Mouse (Mus musculus): ENCODE data around the gene Six1. TPM values are rescaled to one million over a fixed set of nuclear protein-coding genes. Genes with fewer than 3 reads are reported as not detected.
A peak's percentile ranks its signal among the peaks of the same experiment; 100 is the strongest.
"Not testable (repeated sequence)": the region's sequence is repeated elsewhere in the genome, so short reads cannot be mapped to it uniquely, and the experiment has no call there.

The Six1 gene
- polyA plus RNA-seq, 1 experiment from 2014 or later = 4.5 TPM

GRCm38 (mm10) chr12:73020422-73020821 is 33.3 kb downstream of the Six1 start:
- no peak overlapping the region for H3K4me3 ChIP-seq (ENCODE audit: low read length)
- no peaks in the 10 kb centered on the region for H3K9me3 ChIP-seq (replicated peaks; ENCODE audit: control insufficient read depth, low read length)
- H3K27ac ChIP-seq (ENCODE audit: low read length) = no peak overlapping the region
- H3K4me1 ChIP-seq (ENCODE audit: control insufficient read depth, insufficient read depth, low read length) = no peaks in the 10 kb centered on the region; the same call in 1 of the 2 replicates
- WGBS = 34% methylated on average over 3 of the region's 3 CpGs
- no peaks in the 10 kb centered on the region for H3K27me3 ChIP-seq (ENCODE audit: control insufficient read depth, insufficient read depth, low read length)
- no peak overlapping the region for H3K4me2 ChIP-seq (ENCODE audit: low read depth, low read length)
- no peak overlapping the region for H3K9ac ChIP-seq (ENCODE audit: low read length)
- no peaks in the 10 kb centered on the region for H3K36me3 ChIP-seq (ENCODE audit: control insufficient read depth, insufficient read depth)
- ATAC-seq (replicated peaks; ENCODE audit: extremely low read depth, insufficient read depth, low FRiP score) = no peak

GRCm38 (mm10) chr12:73018838-73019237 is 34.8 kb downstream of the Six1 start:
- Histone ChIP-seq H3K9ac (ENCODE audit: low read length) (no peak overlapping the region), H3K4me1 (ENCODE audit: control insufficient read depth, insufficient read depth, low read length) (no peaks in the 10 kb centered on the region), H3K9me3 (replicated peaks; ENCODE audit: control insufficient read depth, low read length) (no peaks in the 10 kb centered on the region), H3K36me3 (ENCODE audit: control insufficient read depth, insufficient read depth) (no peaks in the 10 kb centered on the region), H3K4me3 (ENCODE audit: low read length) (no peak overlapping the region), H3K27me3 (ENCODE audit: control insufficient read depth, insufficient read depth, low read length) (no peaks in the 10 kb centered on the region), H3K27ac (ENCODE audit: low read length) (no peak overlapping the region), H3K4me2 (ENCODE audit: low read depth, low read length) (no peak overlapping the region)
- no peak for ATAC-seq (replicated peaks; ENCODE audit: extremely low read depth, insufficient read depth, low FRiP score)
- 58% methylated on average over 4 of the region's 4 CpGs for WGBS

- Histone ChIP-seq H3K4me3 (ENCODE audit: low read length) (no peak overlapping the region), H3K9me3 (replicated peaks; ENCODE audit: control insufficient read depth, low read length) (no peaks in the 10 kb centered on the region), H3K4me1 (ENCODE audit: control insufficient read depth, insufficient read depth, low read length) (peaks cover 2% of the 10 kb centered on the region; the same call in 1 of the 2 replicates), H3K27ac (ENCODE audit: low read length) (no peak overlapping the region), H3K4me2 (ENCODE audit: low read depth, low read length) (no peak overlapping the region), H3K27me3 (ENCODE audit: control insufficient read depth, insufficient read depth, low read length) (no peaks in the 10 kb centered on the region), H3K9ac (ENCODE audit: low read length) (no peak overlapping the region), H3K36me3 (ENCODE audit: control insufficient read depth, insufficient read depth) (no peaks in the 10 kb centered on the region)
- 76% methylated on average over 4 of the region's 4 CpGs for WGBS
- no peak for ATAC-seq (replicated peaks; ENCODE audit: extremely low read depth, insufficient read depth, low FRiP score)
These were observed 37.5 kb downstream of the Six1 start for GRCm38 (mm10) chr12:73016171-73016570.

GRCm38 (mm10) chr12:73014311-73014710 is 39.4 kb downstream of the Six1 start:
- ATAC-seq (replicated peaks; ENCODE audit: extremely low read depth, insufficient read depth, low FRiP score) = no peak

GRCm38 (mm10) chr12:73012824-73013223 is 40.9 kb downstream of the Six1 start:
- peak overlapping the region; percentile 49 for H3K27ac ChIP-seq (ENCODE audit: low read length)
- H3K4me2 ChIP-seq (ENCODE audit: low read depth, low read length) = 0 out of 2 replicates have a peak overlapping the region, but pooled peaks have one; percentile 19
- H3K9me3 ChIP-seq (replicated peaks; ENCODE audit: control insufficient read depth, low read length) = no peaks in the 10 kb centered on the region
- no peak overlapping the region for H3K4me3 ChIP-seq (ENCODE audit: low read length)
- WGBS = 44% methylated on average over 5 of the region's 5 CpGs
- H3K4me1 ChIP-seq (ENCODE audit: control insufficient read depth, insufficient read depth, low read length) = peaks cover 2% of the 10 kb centered on the region; the same call in 1 of the 2 replicates
- H3K36me3 ChIP-seq (ENCODE audit: control insufficient read depth, insufficient read depth) = no peaks in the 10 kb centered on the region
- 0 out of 2 replicates have a peak, but pooled peaks have one; percentile 53 for ATAC-seq (replicated peaks; ENCODE audit: extremely low read depth, insufficient read depth, low FRiP score)
- no peaks in the 10 kb centered on the region for H3K27me3 ChIP-seq (ENCODE audit: control insufficient read depth, insufficient read depth, low read length)
- H3K9ac ChIP-seq (ENCODE audit: low read length) = no peak overlapping the region

More at GRCm38 (mm10) chr12:73014311-73014710, 39.4 kb downstream of the Six1 start:
- H3K36me3 ChIP-seq (ENCODE audit: control insufficient read depth, insufficient read depth) = no peaks in the 10 kb centered on the region
- no peak overlapping the region for H3K4me3 ChIP-seq (ENCODE audit: low read length)
- H3K27ac ChIP-seq (ENCODE audit: low read length) = no peak overlapping the region
- WGBS = 69% methylated on average over 4 of the region's 4 CpGs
- H3K4me1 ChIP-seq (ENCODE audit: control insufficient read depth, insufficient read depth, low read length) = peaks cover 2% of the 10 kb centered on the region; the same call in 1 of the 2 replicates
- no peak overlapping the region for H3K9ac ChIP-seq (ENCODE audit: low read length)
- H3K4me2 ChIP-seq (ENCODE audit: low read depth, low read length) = no peak overlapping the region
- H3K9me3 ChIP-seq (replicated peaks; ENCODE audit: control insufficient read depth, low read length) = no peaks in the 10 kb centered on the region
- no peaks in the 10 kb centered on the region for H3K27me3 ChIP-seq (ENCODE audit: control insufficient read depth, insufficient read depth, low read length)

GRCm38 (mm10) chr12:73012136-73012785 is 41.4 kb downstream of the Six1 start:
- peak; percentile 45 for ATAC-seq (replicated peaks; ENCODE audit: extremely low read depth, insufficient read depth, low FRiP score)

GRCm38 (mm10) chr12:73002903-73003302 is 50.8 kb downstream of the Six1 start:
- H3K27ac ChIP-seq (ENCODE audit: low read length); H3K9me3 ChIP-seq (replicated peaks; ENCODE audit: control insufficient read depth, low read length); H3K9ac ChIP-seq (ENCODE audit: low read length); H3K27me3 ChIP-seq (ENCODE audit: control insufficient read depth, insufficient read depth, low read length); H3K4me2 ChIP-seq (ENCODE audit: low read depth, low read length); H3K4me3 ChIP-seq (ENCODE audit: low read length); H3K36me3 ChIP-seq (ENCODE audit: control insufficient read depth, insufficient read depth); ATAC-seq (replicated peaks; ENCODE audit: extremely low read depth, insufficient read depth, low FRiP score); H3K4me1 ChIP-seq (ENCODE audit: control insufficient read depth, insufficient read depth, low read length): not testable (repeated sequence)
- WGBS = 38% methylated on average over 9 of the region's 9 CpGs

More at GRCm38 (mm10) chr12:73012136-73012785, 41.4 kb downstream of the Six1 start:
- Histone ChIP-seq H3K4me2 (ENCODE audit: low read depth, low read length) (0 out of 2 replicates have a peak overlapping the region, but pooled peaks have one; percentile 19), H3K27me3 (ENCODE audit: control insufficient read depth, insufficient read depth, low read length) (no peaks in the 10 kb centered on the region), H3K9ac (ENCODE audit: low read length) (no peak overlapping the region), H3K4me1 (ENCODE audit: control insufficient read depth, insufficient read depth, low read length) (peaks cover 2% of the 10 kb centered on the region; the same call in 1 of the 2 replicates), H3K9me3 (replicated peaks; ENCODE audit: control insufficient read depth, low read length) (no peaks in the 10 kb centered on the region), H3K4me3 (ENCODE audit: low read length) (no peak overlapping the region), H3K36me3 (ENCODE audit: control insufficient read depth, insufficient read depth) (no peaks in the 10 kb centered on the region), H3K27ac (ENCODE audit: low read length) (peak overlapping the region; percentile 49)
- 28% methylated on average over 10 of the region's 10 CpGs for WGBS

- H3K9ac ChIP-seq (ENCODE audit: low read length); H3K4me1 ChIP-seq (ENCODE audit: control insufficient read depth, insufficient read depth, low read length); H3K4me3 ChIP-seq (ENCODE audit: low read length); H3K4me2 ChIP-seq (ENCODE audit: low read depth, low read length); H3K36me3 ChIP-seq (ENCODE audit: control insufficient read depth, insufficient read depth); H3K27me3 ChIP-seq (ENCODE audit: control insufficient read depth, insufficient read depth, low read length); ATAC-seq (replicated peaks; ENCODE audit: extremely low read depth, insufficient read depth, low FRiP score); H3K27ac ChIP-seq (ENCODE audit: low read length); H3K9me3 ChIP-seq (replicated peaks; ENCODE audit: control insufficient read depth, low read length): not testable (repeated sequence)
- WGBS = 34% methylated on average over 17 of the region's 17 CpGs
These were observed 51.4 kb downstream of the Six1 start for GRCm38 (mm10) chr12:73002281-73002680.

- WGBS = 85% methylated on average over 4 of the region's 4 CpGs
- Histone ChIP-seq H3K27me3 (ENCODE audit: control insufficient read depth, insufficient read depth, low read length) (no peaks in the 10 kb centered on the region), H3K4me1 (ENCODE audit: control insufficient read depth, insufficient read depth, low read length) (no peaks in the 10 kb centered on the region; the same call in 1 of the 2 replicates), H3K4me2 (ENCODE audit: low read depth, low read length) (no peak overlapping the region), H3K9me3 (replicated peaks; ENCODE audit: control insufficient read depth, low read length) (0 out of 2 replicates have a peak, but pooled peaks cover 2% of the 10 kb centered on the region), H3K4me3 (ENCODE audit: low read length) (no peak overlapping the region), H3K9ac (ENCODE audit: low read length) (no peak overlapping the region), H3K27ac (ENCODE audit: low read length) (no peak overlapping the region), H3K36me3 (ENCODE audit: control insufficient read depth, insufficient read depth) (no peaks in the 10 kb centered on the region)
- no peak for ATAC-seq (replicated peaks; ENCODE audit: extremely low read depth, insufficient read depth, low FRiP score)
These were observed 55.3 kb downstream of the Six1 start for GRCm38 (mm10) chr12:72998105-72999001.

Measured in heart, embryonic 16.5 days (tissue).